Mouse (Mus musculus) layer of hippocampus, adult 18-20 months (tissue): ENCODE data around the gene Srp14. TPM values are rescaled to one million over a fixed set of nuclear protein-coding genes. Genes with fewer than 3 reads are reported as not detected.

Experiments used
- DNase-seq, 2 experiments: peaks; one replicate each; pipeline ENCODE4 v3.0.0; 2022; ENCODE audit warnings: low spot score in 2 of 2
- total RNA-seq, 2 experiments: library from RNA; stranded (reverse); gene quantifications; 2 replicates each; pipeline ENCODE4 v1.2.3; 2021

Gene Srp14
- total RNA-seq, 2 experiments from 2014 or later, result 184 to 191 TPM

DNA sequence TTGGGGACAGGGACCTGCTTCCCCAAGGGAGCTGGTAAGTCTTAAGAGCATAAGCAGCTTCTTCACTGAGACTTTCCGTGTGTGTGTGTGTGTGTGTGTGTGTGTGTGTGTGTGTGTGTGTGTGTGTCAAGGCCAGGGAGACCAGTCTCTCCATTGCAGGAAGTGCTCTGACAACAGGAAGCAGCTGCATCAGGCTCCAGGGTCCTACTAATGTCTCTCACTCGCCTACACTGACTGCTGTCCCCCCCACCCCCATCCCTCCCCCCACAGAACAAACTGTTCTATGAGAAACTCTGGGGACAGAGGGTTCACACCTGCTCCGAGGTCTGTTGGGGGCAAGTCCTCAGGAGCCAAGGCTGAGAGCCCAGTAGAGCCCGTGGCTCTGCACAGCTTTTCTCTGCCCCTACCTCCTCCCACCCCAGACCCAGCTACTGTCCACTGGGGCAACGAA, 11.8 kb upstream of the Srp14 start:
- no peak for DNase-seq

DNA sequence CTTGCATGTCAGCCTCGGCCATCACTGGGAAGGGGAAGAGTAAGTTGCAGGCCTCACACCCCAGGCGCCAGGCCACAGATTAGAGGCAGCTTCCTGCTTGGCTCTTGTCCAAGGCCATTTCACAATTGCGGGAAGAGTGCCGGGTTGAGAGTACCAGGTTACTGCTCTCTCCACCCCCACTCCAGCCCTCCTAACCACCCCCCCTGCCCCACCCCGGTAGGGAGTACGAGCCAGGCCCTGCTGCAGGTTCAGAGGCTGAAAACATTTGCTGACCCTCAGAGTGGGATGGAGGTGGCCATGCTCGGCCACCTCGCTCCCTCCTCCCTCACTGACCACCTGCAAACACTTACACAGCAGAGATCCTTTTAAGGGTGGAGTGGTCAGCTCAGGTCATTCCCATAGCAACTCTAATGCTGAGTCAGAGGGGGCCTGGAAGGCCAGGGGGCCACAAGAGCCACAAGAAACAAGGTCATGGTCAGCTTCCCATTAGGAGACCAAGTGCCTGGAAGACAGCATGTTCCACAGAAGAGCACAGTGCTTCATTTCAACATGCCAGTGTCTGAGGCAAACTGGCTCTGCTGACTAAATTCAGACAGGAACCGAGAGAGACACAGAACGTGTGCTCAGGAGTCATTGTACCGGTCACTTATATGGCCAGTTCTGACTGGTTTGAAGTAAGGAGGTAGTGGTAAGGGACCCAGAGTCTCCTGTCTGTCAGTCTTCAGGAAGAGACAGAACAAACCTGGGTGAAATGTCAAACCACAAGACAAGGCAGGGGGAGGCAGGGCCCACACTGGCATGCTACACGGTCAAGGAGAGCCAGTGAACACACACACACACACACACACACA, 11.0 kb upstream of the Srp14 start:
- DNase-seq, result no peak

DNA sequence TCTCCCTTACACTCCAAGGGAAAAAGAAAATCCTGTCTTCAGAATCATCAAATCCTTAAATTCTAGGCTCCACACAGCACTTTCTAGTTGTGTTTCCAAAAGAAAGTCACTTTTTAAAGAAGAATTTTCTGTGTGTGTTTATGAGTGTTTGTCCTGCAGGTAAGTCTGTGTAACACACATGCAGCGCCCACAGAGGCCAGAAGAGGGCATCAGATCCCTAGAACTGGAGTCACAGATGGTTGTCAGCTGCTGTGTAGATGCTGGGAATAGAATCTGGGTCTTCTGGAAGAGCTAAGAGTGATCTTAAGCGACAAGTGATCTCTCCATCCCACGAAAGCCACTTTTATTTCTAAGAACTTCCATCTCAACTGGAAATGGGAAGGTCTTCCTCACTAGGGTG, 8.3 kb upstream of the Srp14 start:
- no peak for DNase-seq

DNA sequence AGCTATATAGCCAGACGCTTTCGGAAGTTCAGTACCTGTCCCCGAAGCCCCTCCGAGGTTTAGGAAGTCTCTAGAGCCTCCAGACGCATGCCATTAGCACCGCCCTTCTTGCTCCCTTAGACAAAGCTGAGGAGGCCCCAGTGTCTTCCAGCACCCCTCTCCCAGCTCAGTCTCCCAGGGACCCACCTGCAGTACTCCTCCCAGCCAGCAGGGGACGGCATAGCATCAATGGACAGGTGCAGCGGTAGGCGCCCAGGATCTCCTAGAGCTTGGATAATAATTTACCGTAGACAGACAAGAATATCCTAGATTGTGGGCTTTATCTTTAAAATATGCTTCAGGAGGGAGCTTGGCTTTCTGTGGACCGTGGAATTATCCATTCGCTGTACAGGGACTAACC, 7.4 kb upstream of the Srp14 start:
- DNase-seq, result peak; percentile 50 to 71

DNA sequence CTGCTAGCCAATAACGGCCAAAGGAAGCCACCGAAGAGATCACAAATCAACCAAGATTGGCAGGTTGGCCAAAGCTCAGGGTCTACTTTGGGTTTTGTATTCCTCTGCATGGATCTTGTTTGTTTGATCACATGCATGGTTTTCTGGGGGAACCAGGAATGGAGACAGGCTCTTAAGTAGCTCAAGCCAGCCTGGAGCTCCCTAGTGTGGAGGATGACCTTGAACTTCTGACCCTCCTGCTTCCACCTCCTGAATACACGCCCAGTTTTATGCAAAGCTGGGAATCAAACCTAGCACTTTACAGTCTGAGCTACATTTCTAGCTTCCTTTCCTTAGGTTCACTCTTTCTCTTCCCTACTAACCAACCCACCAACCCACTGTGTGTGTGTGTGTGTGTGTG, 5.9 kb upstream of the Srp14 start:
- DNase-seq, result no peak

DNA sequence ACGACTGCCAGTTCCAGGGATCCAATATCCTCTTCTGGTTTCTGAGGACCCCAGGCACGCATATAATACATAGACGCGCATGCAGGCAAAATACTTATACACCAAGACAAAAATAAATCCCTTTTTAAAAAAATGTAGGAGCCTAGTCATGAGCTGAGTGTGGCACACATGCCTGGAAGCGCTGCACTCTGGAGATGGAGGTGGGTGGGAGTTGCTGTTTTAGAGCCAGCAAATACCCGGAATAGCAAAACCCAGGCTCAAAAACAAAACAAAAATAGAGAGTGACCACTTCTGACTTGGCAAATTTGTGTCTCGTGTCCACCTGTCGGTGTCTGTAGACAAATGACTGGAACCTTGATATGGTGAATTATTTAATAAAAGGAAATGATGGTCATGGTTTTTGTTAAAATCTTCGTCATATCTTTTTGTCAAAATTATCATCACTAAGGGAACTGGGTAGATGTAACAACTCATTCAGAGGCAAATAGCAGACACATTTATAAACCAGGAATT, 4.9 kb upstream of the Srp14 start:
- DNase-seq, result no peak

DNA sequence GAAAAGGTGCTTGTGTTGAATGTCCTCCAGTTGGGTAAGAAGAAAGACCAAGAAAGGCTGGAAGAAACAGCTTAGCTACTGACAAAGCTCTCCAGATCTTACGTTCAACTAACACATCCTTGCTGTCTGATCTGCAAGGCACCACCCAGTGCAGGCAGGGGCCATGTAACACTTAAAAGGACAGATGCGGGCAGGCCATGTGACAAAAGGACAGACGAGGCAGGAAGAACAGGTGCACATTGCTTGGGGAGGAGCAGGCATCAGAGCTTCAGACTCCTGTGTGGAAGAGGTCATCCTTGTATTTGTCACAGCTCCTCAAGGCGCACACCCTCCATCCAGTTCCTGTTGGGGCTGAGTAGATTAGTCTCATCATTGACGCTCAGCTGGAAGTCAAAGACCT, 3.5 kb upstream of the Srp14 start:
- no peak for DNase-seq

DNA sequence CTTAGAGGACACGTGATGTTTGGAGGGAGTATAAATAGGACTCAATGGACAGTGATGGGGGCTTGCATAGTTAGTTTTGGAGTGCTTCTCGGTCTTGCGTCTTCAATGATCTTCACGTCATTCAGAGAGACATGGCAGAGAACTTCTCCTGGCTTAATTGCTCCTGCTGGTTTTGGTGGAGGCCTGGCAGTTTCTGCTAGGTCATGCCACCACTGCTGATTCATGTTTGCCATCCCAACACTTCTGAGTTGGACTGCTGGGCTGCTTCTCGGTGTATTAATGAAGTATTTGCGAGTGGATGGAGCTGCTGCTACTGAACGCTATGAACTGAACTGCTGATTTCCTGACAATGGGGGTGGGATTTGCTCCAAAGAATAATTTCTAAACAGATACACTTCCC, 1.4 kb upstream of the Srp14 start:
- DNase-seq, result no peak

DNA sequence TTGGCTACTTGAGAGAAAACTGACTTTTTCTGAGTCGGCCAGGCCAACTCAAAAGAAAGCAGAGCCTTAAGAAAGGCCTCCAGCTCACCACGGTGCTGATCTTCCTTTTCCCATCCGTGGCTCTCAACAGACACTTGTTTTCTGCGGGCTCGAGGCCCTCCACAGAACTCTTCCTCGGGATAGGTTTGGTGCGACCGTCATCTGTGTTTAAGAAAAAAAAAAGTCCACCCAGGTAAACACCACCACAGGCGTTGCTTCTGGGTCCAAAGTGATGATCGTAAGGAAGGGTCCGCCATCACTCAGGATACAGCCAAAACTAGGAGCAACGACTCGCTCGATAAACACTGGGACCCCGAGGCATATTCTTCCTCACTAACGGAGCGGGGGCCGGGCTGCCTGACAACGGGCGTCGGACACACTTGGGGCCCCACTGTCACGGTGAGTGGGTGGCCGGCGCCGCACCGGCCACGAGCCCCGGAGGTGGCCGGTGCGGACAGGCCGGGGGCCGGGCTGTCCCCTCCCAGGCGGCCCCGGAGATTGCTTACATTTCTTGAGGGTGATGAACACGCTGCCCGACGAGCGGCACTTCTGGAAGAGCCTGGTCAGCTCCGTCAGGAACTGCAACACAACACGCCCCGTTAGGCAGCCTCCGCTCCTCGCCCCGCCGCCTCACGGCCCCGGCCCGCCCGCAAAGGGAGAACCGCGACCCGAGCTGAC, 520 bp downstream of the Srp14 start:
- DNase-seq, result no peak

DNA sequence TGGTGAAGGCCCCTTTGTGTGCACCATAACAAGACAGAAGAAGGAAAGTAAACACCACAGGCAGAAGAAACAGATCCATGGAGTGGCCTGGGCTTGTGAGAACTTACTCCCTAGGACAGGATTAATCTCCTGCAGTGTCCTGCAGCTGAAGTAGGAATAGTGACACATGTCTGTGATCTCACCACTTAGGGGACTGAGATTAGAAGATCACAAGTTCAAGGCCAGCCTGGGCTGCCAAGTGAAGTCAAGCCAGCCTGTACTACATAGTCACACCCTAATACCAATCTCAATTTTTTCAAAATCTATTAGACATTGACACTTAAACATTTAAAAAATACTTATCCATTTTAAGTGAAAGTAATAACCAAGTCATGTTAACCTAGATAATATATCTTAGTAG, 11.2 kb downstream of the Srp14 start:
- no peak for DNase-seq

DNA sequence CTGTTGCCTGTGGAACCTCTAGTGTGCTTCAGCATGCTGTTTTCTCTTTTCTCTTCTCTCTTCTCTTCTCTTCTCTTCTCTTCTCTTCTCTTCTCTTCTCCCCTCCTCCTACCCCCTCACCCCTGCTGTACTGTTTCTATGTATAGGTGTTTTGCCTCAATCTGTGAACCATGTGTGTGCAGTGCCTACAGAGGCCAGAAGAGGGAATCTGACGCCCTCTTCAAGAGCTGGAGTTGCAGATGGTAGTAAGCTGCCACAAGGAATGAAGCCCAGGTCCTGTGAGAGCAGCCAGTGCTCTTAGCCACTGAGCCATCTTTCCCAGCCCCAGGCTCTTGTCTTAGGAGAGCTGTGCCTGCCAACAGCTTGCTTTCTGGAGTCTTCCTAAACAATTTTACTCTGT, 12.9 kb downstream of the Srp14 start:
- DNase-seq, result no peak

DNA sequence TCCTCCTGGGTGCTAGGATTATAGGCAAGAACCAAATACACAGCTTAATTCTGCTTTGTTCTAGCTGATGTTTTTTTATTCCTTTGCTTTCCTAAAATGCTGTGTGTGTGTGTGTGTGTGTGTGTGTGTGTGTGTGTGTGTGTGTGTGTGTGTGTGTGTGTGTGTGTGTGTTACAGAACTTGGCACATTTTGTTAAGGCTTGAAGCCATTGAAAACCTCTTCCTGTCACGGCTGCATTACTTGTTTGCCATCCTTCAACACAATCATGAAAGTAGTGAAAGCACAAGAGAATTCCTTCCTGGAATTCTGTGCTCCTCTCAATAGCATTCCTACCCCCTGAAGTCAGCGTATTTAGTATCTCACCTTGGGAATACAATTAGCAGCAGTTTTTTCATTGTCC, 13.6 kb downstream of the Srp14 start:
- no peak for DNase-seq

DNA sequence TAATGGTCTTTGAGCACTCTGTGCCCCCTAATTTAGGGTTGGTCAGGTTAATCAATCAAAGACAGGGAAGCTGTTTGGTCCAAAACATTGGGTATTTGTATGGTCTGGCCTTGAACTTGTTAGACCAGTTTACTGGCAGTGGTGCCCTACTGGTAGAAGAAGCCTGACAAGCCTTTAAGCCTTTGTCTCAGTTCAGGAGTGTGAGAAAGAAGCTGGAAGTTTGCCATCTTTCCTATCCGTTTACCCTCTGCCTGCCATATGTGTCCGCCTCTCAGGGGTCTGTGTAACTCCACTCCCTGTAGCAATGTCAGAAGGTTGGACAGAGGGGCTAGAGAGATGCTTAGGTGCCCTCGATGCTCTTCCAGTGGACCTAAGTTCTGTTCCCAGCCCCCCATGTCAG, 15.1 kb downstream of the Srp14 start:
- no peak for DNase-seq

DNA sequence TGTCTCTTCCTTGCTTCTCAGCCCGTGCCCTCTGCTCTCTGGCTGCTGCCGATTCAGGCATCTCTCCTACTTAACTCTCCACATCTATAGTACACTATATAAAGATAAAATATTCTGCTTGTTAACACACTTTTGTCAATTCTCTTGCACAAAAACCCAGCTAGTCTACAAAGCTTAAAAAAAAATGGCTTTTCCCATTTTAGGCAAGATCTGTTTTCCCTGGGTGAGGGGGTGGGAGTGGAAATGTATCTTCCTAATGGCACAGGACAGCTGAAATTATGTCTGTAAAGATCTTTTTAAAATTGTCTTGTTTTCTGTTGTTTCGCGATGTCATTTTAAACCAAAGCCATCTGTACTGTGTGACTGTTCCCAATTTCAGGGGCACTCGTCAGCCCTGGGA, 16.0 kb downstream of the Srp14 start:
- peak in 1 of 2 experiments; percentile 49 for DNase-seq

DNA sequence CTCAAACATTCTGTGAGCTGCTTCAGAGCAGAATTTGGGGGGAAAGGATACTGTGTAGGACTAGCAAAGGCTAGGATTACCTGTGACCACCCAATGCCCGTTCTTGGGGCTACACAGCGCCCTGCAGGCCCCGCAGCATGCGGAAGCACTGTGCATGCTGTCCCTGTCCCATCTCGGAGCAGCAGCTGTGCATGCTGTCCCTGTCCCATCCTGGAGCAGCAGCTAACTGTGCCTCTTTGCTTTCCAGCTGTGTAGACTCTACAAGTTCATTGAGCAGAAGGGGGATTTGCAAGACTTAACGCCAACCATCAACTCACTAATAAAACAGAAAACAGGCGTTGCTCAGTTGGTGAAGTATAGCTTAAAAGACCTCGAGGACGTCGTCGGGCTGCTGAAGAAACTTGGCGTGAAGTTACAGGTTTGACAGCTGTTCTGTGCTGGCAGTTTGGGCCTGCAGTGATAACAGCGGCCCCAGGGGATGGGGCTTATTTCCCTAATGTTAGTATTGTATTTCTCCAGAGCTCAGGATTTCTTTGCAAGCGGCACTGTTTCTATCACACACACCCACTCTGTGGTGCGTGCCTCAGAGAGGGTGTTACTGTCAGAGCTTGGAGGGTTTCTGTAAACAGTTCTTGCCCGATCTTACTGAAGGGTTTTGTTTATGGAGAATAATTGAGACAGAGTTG, 17.9 kb downstream of the Srp14 start:
- DNase-seq, result peak in 1 of 2 experiments; percentile 41

DNA sequence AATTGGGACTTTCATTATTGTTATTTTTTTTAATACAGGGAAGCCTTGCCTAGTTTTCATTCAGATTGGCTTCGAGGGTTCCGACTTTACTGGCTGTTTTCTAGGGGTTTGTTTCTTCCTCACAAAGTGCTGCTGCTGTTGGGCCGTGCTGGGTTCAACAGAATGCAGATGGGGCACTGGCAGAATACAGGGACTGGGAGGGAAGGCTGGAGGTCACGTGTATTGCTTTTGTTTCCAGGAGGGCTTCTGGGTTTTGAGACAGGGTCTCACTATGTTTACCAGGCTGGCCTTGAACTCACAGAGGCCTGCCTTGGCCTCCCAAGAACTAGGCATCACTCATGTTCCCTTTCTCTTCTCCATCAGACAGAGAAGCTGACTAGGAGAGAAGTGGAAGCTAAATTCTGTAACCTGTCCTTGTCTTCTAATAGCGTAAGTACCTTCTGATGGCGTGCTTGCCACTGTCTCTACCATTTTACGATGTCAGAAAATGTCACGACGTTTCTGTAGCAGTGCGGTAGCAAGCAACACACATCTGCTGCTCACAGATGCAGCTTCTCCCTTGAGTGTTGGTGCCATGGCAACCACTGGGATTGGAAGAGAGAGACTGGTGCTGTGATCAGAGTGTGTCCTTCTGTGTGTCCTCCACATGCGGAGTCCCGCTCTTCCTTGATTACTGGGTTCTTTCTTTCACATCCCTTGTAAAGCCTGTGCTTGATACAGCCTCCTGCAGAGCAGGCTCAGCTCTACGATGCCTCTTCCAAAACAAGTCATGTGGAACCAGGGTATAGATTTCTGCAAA, 21.8 kb downstream of the Srp14 start:
- peak; percentile 65 to 76 for DNase-seq

DNA sequence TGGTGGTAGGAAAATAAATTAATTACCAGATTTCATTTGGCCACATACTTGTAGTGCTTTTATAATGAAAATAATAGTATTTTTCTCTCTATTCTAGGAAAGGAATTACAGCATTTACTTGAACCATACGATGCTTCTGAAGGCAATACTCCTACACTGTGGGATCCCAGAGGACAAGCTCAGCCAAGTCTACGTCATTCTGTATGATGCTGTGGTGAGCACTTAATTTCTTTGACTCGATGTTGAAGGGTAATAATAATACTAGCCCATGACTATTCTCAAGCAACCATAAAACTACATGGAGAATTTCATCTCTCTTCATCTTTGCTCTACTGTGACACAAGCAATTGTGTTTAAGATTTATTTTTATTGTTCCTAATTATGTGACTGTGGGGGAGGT, 22.5 kb downstream of the Srp14 start:
- DNase-seq, result no peak

DNA sequence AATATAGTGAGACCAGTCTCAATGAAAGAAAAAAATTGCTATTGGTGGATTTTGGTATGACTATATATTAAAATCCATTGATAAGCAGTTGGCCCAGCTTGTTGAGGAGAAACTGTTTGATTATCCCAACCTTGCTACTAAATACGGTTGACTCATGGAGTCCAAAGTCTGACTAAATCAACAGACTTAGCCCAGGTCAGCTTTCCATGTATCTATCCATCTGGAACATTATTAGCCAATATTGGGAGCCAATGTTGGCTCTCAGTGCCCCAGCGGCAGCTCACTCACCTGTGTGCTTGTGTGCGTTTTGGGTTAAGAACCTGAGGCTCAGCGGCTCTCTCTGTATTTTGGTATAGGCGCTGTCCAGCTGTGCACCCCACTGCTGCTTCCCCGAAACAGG, 28.5 kb downstream of the Srp14 start:
- DNase-seq, result no peak

DNA sequence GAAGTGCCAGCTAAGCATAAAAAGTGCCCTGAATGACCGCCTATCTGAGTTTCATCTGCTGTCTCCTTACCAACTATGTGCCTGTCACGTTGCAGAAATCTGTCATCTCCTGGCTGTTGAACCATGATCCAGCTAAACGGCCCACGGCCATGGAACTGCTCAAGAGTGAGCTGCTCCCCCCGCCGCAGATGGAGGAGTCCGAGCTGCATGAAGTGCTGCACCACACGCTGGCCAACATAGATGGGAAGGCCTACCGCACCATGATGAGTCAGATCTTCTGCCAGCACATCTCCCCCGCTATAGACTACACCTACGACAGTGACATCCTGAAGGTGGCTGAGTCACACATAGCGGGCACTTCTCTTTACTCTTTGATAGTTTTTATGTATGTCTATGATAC, 31.3 kb downstream of the Srp14 start:
- DNase-seq, result peak; percentile 46 to 56

DNA sequence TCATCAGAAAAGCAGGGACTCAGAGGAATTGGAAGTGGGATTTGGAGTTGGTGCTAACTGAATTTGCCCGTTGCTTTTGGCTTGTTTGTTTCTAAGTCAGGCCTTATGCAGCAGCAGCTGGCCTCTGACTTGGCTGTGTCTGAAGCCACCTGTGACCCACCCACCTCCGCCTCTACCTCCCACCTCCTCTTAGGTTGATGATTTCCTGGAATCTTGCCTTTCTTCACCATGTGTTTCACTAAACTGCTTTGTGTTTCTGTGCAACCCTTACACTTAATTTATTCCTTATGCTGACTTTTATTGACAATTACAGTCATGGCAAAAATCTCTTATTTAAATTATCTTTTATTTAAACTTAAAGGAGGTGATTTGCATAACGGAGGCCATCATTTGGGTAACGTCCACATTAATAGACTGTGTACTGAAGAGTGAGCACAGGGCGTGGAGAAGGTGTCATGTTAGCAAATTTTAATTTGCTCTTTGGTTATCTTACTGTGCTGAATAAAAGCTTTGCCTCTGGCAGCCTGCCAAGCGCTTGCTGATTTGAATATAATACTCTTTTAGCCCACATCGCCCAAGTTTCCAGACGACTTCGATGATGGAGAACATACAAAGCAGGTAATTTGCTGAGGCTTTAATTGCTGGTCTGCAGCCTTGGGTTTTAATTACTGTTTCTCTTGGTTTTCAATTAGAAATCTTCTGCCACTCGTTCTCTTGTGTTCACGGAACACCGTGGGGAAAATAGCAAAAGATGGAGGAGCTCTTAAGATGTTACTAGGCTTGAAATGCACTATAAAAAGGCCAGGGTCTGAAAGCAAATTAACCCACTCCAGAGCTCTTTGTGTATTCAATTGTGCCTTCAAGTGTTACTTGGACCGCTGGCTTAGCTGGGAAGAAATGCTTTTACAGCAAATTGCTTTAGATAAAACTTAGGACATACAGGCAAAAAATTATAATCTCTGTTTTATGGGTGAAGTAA, 33.5 kb downstream of the Srp14 start:
- peak in 1 of 2 experiments; percentile 60 for DNase-seq
